Mouse (Mus musculus): ENCODE results near the gene Gm13283. TPM values are rescaled to one million over a fixed set of nuclear protein-coding genes. Genes with fewer than 3 reads are reported as not detected.
"Not testable (repeated sequence)": the region's sequence is repeated elsewhere in the genome, so short reads cannot be mapped to it uniquely, and the experiment has no call there.

Gene Gm13283
- polyA plus RNA-seq, 1 experiment from 2014 or later, result 0.25 TPM

DNA sequence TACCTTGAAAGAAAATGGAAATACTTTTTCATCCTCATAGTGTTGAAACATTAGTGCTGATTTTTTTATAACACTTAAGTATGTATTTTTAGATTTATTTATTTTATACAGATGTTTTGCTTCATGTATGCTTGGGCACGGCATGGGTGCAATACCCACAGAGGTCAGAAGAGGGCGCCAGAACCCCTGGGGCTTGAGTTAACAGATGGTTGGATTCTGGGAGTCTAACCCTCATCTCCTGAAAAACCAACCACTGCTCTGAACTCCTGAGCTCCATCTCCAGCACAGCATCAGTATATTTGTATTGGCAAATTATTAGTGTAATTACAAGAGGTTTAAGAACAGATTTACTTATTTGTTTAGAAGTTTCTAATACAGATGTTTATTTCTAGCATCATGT, 21.4 kb upstream of the Gm13283 start:
- Histone ChIP-seq H3K27ac (ENCODE audit: low read length) (no peak overlapping the region), H3K4me2 (ENCODE audit: low read depth, low read length) (no peak overlapping the region), H3K9ac (ENCODE audit: low read length) (no peak overlapping the region), H3K9me3 (replicated peaks; ENCODE audit: control insufficient read depth, low read length) (no peaks in the 10 kb centered on the region), H3K4me1 (ENCODE audit: control insufficient read depth, insufficient read depth, low read length) (0 out of 2 replicates have a peak, but pooled peaks cover 2% of the 10 kb centered on the region), H3K27me3 (ENCODE audit: control insufficient read depth, insufficient read depth, low read length) (no peaks in the 10 kb centered on the region), H3K4me3 (ENCODE audit: low read length) (no peak overlapping the region), H3K36me3 (ENCODE audit: control insufficient read depth, insufficient read depth) (no peaks in the 10 kb centered on the region)
- 0 out of 2 replicates have a peak, but pooled peaks have one; percentile 45 for ATAC-seq (replicated peaks; ENCODE audit: extremely low read depth, insufficient read depth, low FRiP score)
- 0% methylated on average over 2 of the region's 2 CpGs for WGBS

DNA sequence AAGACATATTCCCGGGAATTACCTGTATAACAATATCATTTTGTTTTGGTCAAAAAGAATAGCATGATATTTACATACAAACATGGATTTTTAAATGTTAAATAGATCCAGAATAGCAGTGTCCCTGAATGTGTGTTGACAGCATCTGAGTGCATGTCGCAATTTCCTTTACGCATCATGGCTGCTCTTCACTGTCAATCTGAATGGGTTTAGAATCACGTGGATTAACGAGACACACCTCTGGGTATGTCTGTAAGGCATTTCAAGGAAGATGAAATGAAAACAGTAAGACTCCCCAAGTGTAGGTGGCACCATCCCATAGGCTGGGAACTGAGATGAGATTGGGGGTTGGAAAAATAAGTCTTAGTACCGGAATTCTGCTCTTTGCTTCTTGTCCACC, 20.9 kb upstream of the Gm13283 start:
- Histone ChIP-seq H3K36me3 (ENCODE audit: control insufficient read depth, insufficient read depth) (no peaks in the 10 kb centered on the region), H3K4me3 (ENCODE audit: low read length) (no peak overlapping the region), H3K9me3 (replicated peaks; ENCODE audit: control insufficient read depth, low read length) (no peaks in the 10 kb centered on the region), H3K9ac (ENCODE audit: low read length) (no peak overlapping the region), H3K27ac (ENCODE audit: low read length) (no peak overlapping the region), H3K4me2 (ENCODE audit: low read depth, low read length) (no peak overlapping the region), H3K4me1 (ENCODE audit: control insufficient read depth, insufficient read depth, low read length) (0 out of 2 replicates have a peak, but pooled peaks cover 2% of the 10 kb centered on the region), H3K27me3 (ENCODE audit: control insufficient read depth, insufficient read depth, low read length) (no peaks in the 10 kb centered on the region)
- ATAC-seq (replicated peaks; ENCODE audit: extremely low read depth, insufficient read depth, low FRiP score), result no peak
- WGBS, result 84% methylated on average over 6 of the region's 6 CpGs

DNA sequence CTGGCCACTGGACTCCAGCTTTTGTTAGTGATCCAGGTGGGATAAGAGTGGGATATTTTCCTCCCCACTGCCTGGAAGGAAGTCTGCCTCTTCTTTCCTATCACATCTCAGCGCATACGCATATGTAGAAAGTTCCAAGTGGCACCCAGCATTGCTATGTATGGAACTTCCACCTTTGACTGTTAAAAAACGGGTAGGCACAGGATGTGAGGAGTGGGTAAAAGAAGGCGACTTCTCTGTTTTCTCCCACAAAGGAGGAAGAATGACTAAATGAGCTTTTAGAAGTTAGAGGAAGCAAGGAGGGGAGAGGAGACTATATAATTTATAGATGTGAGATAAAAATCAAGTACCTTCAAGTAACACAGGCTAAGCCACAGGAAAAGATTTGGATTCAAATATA, 18.5 kb upstream of the Gm13283 start:
- Histone ChIP-seq H3K4me2 (ENCODE audit: low read depth, low read length) (no peak overlapping the region), H3K4me1 (ENCODE audit: control insufficient read depth, insufficient read depth, low read length) (0 out of 2 replicates have a peak, but pooled peaks cover 2% of the 10 kb centered on the region), H3K9me3 (replicated peaks; ENCODE audit: control insufficient read depth, low read length) (no peaks in the 10 kb centered on the region), H3K27me3 (ENCODE audit: control insufficient read depth, insufficient read depth, low read length) (no peaks in the 10 kb centered on the region), H3K36me3 (ENCODE audit: control insufficient read depth, insufficient read depth) (no peaks in the 10 kb centered on the region), H3K9ac (ENCODE audit: low read length) (no peak overlapping the region), H3K27ac (ENCODE audit: low read length) (no peak overlapping the region), H3K4me3 (ENCODE audit: low read length) (no peak overlapping the region)
- WGBS, result 74% methylated on average over 4 of the region's 4 CpGs
- ATAC-seq (replicated peaks; ENCODE audit: extremely low read depth, insufficient read depth, low FRiP score), result no peak

DNA sequence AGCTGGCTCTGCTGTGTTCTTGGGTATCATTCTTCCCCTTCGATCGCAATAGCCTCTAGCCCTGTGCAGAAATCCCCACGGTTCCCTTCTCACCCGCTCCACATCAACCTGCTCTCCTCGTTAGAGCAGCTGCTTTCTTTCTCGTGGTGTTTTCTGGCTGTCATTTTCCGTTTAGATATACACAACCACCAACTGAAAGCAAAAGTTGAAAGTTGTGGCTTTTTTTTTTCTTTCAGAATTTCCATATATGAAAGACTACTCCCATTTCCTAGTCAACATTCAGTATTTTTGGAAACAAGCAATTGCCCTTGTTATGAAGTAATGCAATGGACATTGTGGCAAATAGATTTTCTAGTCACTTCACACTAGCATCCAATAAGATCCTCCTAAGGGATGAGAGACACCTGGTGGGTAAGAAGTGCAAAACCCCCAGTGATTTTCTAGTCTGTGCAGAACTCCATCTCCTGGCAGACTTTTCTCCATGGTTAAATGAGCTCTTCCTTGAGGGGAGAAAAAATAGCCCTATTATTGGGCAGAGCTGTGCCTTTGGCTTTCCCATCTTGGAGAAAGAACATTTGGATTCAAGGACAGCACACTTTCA, 17.0 kb upstream of the Gm13283 start:
- ATAC-seq (replicated peaks; ENCODE audit: extremely low read depth, insufficient read depth, low FRiP score), result no peak
- Histone ChIP-seq H3K36me3 (ENCODE audit: control insufficient read depth, insufficient read depth) (no peaks in the 10 kb centered on the region), H3K9me3 (replicated peaks; ENCODE audit: control insufficient read depth, low read length) (no peaks in the 10 kb centered on the region), H3K4me2 (ENCODE audit: low read depth, low read length) (no peak overlapping the region), H3K4me1 (ENCODE audit: control insufficient read depth, insufficient read depth, low read length) (0 out of 2 replicates have a peak, but pooled peaks cover under 1% of the 10 kb centered on the region), H3K9ac (ENCODE audit: low read length) (no peak overlapping the region), H3K27me3 (ENCODE audit: control insufficient read depth, insufficient read depth, low read length) (no peaks in the 10 kb centered on the region), H3K27ac (ENCODE audit: low read length) (no peak overlapping the region), H3K4me3 (ENCODE audit: low read length) (no peak overlapping the region)
- WGBS, result 60% methylated on average over 7 of the region's 7 CpGs

DNA sequence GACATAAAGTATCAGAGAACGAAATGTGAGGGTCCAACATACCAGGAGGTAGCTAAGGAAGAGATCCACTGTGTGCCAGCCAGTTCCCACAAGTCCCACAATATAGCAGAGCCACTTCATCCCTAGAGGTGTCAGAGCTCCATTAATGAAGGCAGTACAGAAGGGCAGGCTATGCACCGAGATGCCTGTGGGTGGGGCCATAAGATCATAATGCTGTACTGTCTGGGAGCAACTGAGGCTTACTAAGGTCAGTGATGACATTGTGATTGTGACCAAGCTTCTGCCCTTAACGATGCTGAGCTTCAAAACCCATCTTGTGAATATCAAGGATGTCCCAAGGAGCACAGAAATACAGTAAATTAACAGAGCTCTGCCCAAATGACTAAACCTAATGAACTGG, 15.7 kb upstream of the Gm13283 start:
- 66% methylated on average over 3 of the region's 3 CpGs for WGBS
- Histone ChIP-seq H3K27me3 (ENCODE audit: control insufficient read depth, insufficient read depth, low read length) (no peaks in the 10 kb centered on the region), H3K4me3 (ENCODE audit: low read length) (no peak overlapping the region), H3K9me3 (replicated peaks; ENCODE audit: control insufficient read depth, low read length) (no peaks in the 10 kb centered on the region), H3K36me3 (ENCODE audit: control insufficient read depth, insufficient read depth) (no peaks in the 10 kb centered on the region), H3K4me1 (ENCODE audit: control insufficient read depth, insufficient read depth, low read length) (no peaks in the 10 kb centered on the region), H3K27ac (ENCODE audit: low read length) (no peak overlapping the region), H3K9ac (ENCODE audit: low read length) (no peak overlapping the region), H3K4me2 (ENCODE audit: low read depth, low read length) (no peak overlapping the region)
- no peak for ATAC-seq (replicated peaks; ENCODE audit: extremely low read depth, insufficient read depth, low FRiP score)

DNA sequence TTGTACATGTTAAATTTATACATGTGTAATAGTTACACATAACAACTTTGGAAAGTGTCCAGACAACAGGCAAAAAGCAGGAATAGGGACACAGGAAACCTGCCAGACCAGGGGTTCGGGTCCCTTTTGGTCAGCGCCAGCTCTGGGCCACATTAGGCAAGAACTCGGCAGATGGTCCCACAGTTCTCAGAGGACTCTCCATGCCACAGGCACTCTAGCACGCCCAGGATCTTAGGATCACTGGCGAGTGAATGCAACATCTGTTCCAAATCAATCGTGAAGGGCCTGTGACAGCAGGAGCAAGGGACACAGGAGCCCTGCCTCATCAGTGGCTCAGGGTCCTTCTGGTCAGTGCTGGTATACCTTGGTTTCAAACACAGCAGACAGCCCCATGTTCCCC, 10.0 kb upstream of the Gm13283 start:
- H3K9me3 ChIP-seq (replicated peaks; ENCODE audit: control insufficient read depth, low read length), result no peaks in the 10 kb centered on the region
- no peak overlapping the region for H3K27ac ChIP-seq (ENCODE audit: low read length)
- H3K36me3 ChIP-seq (ENCODE audit: control insufficient read depth, insufficient read depth), result no peaks in the 10 kb centered on the region
- H3K27me3 ChIP-seq (ENCODE audit: control insufficient read depth, insufficient read depth, low read length), result no peaks in the 10 kb centered on the region
- no peak overlapping the region for H3K9ac ChIP-seq (ENCODE audit: low read length)
- no peak overlapping the region for H3K4me2 ChIP-seq (ENCODE audit: low read depth, low read length)
- 56% methylated on average over 6 of the region's 6 CpGs for WGBS
- no peak overlapping the region for H3K4me3 ChIP-seq (ENCODE audit: low read length)
- ATAC-seq (replicated peaks; ENCODE audit: extremely low read depth, insufficient read depth, low FRiP score), result no peak
- H3K4me1 ChIP-seq (ENCODE audit: control insufficient read depth, insufficient read depth, low read length), result no peaks in the 10 kb centered on the region

DNA sequence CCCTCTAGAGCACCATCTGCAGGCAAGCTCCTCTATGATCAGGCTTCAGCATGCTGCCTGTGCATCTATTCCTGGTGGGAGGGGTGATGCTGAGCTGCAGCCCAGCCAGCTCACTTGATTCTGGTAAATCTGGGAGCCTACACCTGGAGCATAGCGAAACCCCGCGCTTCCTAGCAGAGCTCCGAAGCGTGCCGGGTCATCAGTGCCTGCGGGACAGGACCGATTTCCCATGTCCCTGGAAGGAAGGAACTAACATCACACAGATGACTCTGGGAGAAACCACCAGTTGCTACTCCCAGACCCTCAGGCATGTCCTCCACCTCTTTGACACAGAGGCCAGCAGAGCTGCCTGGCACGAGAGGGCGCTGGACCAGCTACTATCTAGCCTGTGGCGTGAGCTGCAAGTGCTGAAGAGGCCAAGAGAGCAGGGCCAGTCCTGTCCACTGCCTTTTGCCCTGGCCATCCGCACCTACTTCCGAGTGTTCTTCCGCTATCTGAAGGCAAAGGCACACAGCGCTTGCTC, 5.0 kb upstream of the Gm13283 start, which contains the start of gene Gm13271:
Gene Gm13271, plus strand, starts transcription at position 51 of the 523 bp plus-strand sequence.
- not testable (repeated sequence) for H3K36me3 ChIP-seq (ENCODE audit: control insufficient read depth, insufficient read depth); H3K27ac ChIP-seq (ENCODE audit: low read length); H3K4me3 ChIP-seq (ENCODE audit: low read length); H3K9ac ChIP-seq (ENCODE audit: low read length); H3K4me1 ChIP-seq (ENCODE audit: control insufficient read depth, insufficient read depth, low read length); H3K9me3 ChIP-seq (replicated peaks; ENCODE audit: control insufficient read depth, low read length); H3K4me2 ChIP-seq (ENCODE audit: low read depth, low read length); H3K27me3 ChIP-seq (ENCODE audit: control insufficient read depth, insufficient read depth, low read length); ATAC-seq (replicated peaks; ENCODE audit: extremely low read depth, insufficient read depth, low FRiP score)
- WGBS, result 58% methylated on average over 14 of the region's 15 CpGs

DNA sequence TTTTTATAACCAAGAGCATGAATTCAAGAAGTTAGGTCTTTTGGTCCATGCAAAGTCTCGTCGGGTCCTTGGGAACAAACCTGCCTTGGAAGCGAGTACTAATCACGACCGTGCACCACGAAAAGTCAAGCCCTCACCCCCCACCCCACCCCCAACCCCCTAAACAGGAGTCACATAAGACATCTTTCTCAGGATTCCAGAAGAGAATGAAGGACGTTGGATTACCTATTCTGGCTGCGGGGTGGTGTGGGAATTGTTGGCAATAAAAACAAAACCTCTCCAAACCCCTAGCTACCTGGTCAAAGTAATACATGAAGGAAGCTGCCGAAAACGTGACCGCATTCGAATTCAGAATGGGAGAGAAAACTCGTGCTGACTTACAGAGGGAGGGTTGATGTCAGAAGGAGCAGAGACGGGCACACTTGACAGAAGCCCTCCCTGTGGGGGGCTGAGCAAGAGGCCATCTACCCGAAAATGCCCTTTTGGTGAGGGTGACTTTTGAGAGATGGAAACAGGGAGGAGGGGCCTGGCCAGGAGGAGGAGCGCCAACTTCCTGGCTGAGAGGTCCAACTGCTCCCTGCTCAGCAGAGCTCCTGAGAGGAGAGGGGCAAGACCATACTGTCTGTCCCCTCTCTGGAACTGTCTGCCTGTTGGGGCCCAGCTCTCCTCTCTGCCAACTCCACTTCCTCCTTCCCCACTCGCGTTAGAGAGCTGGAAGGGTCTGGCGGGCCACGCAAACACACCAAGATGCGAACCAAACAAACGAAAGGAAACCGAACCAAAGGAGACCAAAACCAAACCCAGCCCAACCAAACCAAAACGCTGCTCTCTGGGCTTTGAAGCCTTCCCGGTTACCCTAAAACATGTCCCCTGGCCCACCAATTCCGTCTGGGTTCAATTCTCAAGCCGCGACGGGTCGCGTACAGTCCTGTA, 3.1 kb upstream of the Gm13283 start:
- 9% methylated on average over 28 of the region's 31 CpGs for WGBS
- Histone ChIP-seq H3K4me2 (ENCODE audit: low read depth, low read length) (peak overlapping the region; percentile 76), H3K27ac (ENCODE audit: low read length) (peak overlapping the region; percentile 97), H3K9ac (ENCODE audit: low read length) (peak overlapping the region; percentile 83), H3K4me3 (ENCODE audit: low read length) (peak overlapping the region; percentile 70)
- not testable (repeated sequence) for H3K27me3 ChIP-seq (ENCODE audit: control insufficient read depth, insufficient read depth, low read length); H3K9me3 ChIP-seq (replicated peaks; ENCODE audit: control insufficient read depth, low read length); H3K36me3 ChIP-seq (ENCODE audit: control insufficient read depth, insufficient read depth); H3K4me1 ChIP-seq (ENCODE audit: control insufficient read depth, insufficient read depth, low read length); ATAC-seq (replicated peaks; ENCODE audit: extremely low read depth, insufficient read depth, low FRiP score)

DNA sequence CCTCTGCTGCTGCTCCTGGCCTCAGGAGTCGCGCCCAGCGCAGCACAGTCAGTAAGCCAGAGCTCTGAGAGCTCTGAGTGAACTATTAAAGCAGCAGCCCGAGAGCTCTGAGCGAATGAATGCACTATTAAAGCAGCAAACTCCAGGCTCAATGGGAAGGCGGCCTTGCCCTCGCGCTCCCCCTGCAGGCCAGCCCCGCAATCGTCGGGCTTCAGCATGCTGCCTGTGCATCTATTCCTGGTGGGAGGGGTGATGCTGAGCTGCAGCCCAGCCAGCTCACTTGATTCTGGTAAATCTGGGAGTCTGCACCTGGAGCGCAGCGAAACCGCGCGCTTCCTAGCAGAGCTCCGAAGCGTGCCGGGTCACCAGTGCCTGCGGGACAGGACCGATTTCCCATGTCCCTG, 2.3 kb upstream of the Gm13283 start:
- H3K4me3 ChIP-seq (ENCODE audit: low read length), result peak overlapping the region; percentile 70
- H3K9ac ChIP-seq (ENCODE audit: low read length), result peak overlapping the region; percentile 83
- H3K36me3 ChIP-seq (ENCODE audit: control insufficient read depth, insufficient read depth); H3K4me1 ChIP-seq (ENCODE audit: control insufficient read depth, insufficient read depth, low read length); H3K27me3 ChIP-seq (ENCODE audit: control insufficient read depth, insufficient read depth, low read length); H3K9me3 ChIP-seq (replicated peaks; ENCODE audit: control insufficient read depth, low read length): not testable (repeated sequence)
- WGBS, result 0% methylated on average over 15 of the region's 21 CpGs
- peak; percentile 100 for ATAC-seq (replicated peaks; ENCODE audit: extremely low read depth, insufficient read depth, low FRiP score)
- peak overlapping the region; percentile 97 for H3K27ac ChIP-seq (ENCODE audit: low read length)
- H3K4me2 ChIP-seq (ENCODE audit: low read depth, low read length), result peak overlapping the region; percentile 76
